Mouse (Mus musculus): Measurements from ENCODE around the gene Rdh5. TPM values are rescaled to one million over a fixed set of nuclear protein-coding genes. Genes with fewer than 3 reads are reported as not detected.

The Rdh5 gene
- polyA plus RNA-seq (2016; fragmentation: Nextera tagmentation; extraction: Ambion mirVana) = 8.2 and 9.0 TPM in 2 replicates

DNA sequence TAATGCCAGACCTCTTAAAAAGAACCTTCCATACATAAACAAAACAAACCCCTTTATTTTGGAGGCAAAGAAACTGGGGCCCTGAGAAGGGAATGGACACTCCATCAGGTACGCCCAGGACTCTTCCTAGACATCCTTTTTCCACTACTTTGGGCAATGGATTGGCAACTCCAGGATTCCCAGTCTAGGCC lies at the start of gene Rdh5:
Gene Rdh5, minus strand, starts transcription at position 67 of the 191 bp plus-strand sequence.
- peak within 1 kb of the TSS; percentile 84 for H3K9ac ChIP-seq
- H3K4me2 ChIP-seq = peak within 1 kb of the TSS; percentile 84
- 13% methylated on average over 1 of the region's 1 CpGs for WGBS (ENCODE audit: insufficient replicate concordance)
- peaks cover 44% of the 10 kb centered on the region for H3K4me1 ChIP-seq
- peaks cover 13% of the 10 kb centered on the region; the same call in 1 of the 2 replicates for H3K27me3 ChIP-seq (replicated peaks)
- H3K4me3 ChIP-seq = peak within 1 kb of the TSS; percentile 94
- H3K27ac ChIP-seq = peak within 1 kb of the TSS; percentile 85
- no peak for ATAC-seq
- no peaks in the 10 kb centered on the region for H3K9me3 ChIP-seq (replicated peaks)
- peaks cover 12% of the 10 kb centered on the region for H3K36me3 ChIP-seq

DNA sequence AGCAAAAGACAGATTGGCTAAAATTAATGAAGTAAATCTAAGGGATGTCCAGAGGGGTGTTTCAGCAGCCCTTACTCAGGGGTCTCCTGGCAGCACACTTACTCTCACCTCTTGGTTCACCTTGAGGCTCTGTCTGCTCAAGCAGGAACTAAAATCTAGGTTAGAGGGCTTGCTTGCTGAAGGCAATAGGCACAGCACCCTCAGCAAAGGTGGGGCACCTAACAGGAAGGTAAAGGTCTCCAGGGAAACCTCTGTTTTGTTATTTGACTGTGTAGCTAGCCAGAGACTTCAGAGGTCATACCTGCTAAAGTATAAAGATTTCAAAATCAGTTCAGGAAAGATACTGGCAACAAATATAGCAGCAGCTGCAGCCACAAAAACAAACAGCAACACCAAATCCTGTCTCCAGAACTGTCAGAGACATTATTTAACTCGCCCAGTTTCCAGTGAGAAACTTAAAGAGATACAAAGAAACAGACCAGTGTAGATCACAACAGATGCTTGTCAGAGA lies 48.1 kb upstream of the Rdh5 start:
- H3K4me2 ChIP-seq = no peak overlapping the region
- no peaks in the 10 kb centered on the region for H3K9me3 ChIP-seq (replicated peaks)
- H3K4me1 ChIP-seq = no peaks in the 10 kb centered on the region
- no peak overlapping the region for H3K27ac ChIP-seq
- ATAC-seq = no peak
- H3K36me3 ChIP-seq = no peaks in the 10 kb centered on the region
- no peak overlapping the region for H3K9ac ChIP-seq
- 23% methylated on average over 1 of the region's 1 CpGs for WGBS (ENCODE audit: insufficient replicate concordance)
- H3K4me3 ChIP-seq = no peak overlapping the region
- H3K27me3 ChIP-seq (replicated peaks) = peaks cover 21% of the 10 kb centered on the region

DNA sequence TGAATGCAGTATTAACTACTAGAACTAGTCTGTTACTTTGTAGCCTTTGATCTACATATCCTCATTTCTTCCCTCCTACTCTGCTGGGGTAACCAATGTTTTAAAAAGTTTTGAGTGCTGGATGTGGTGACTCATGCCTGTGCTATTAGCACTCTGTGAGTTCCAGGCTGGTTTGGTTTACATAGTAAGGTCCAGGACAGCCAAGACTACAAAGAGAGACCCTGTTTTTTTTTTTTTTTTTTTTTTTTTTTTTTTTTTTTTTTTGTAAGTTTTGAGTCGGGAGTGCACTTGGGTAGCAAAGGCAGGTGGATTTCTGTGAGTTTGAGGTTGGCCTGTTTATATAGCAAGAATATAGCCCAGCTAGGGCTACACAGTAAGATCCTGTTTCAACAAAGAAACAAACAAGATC lies 45.7 kb upstream of the Rdh5 start:
- peaks cover 21% of the 10 kb centered on the region for H3K27me3 ChIP-seq (replicated peaks)
- no peaks in the 10 kb centered on the region for H3K9me3 ChIP-seq (replicated peaks)
- no peaks in the 10 kb centered on the region for H3K36me3 ChIP-seq
- ATAC-seq = no peak
- no peaks in the 10 kb centered on the region for H3K4me1 ChIP-seq
- 32% methylated on average over 1 of the region's 1 CpGs for WGBS (ENCODE audit: insufficient replicate concordance)
- no peak overlapping the region for H3K4me2 ChIP-seq
- no peak overlapping the region for H3K27ac ChIP-seq
- no peak overlapping the region for H3K4me3 ChIP-seq
- H3K9ac ChIP-seq = no peak overlapping the region

DNA sequence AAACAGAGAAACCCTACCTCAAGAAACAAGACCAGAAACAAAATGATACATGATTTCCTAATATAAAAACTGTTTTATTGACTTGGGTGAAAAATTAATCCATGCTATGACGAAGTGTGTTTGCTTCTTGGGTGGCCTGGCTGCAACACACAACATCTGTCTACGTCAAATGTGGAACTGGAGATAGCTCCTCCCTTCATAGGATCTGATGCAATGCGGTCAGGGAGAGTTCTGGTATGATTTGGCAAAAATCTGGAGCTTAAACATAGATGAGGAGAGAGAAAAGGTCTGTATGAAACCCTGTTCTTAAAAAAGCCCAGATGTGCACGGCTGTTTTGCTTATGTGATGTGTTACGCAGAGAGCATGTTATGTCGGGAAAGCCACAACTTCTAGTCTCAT lies 43.2 kb upstream of the Rdh5 start:
- Histone ChIP-seq H3K27me3 (replicated peaks) (peaks cover 25% of the 10 kb centered on the region), H3K4me1 (no peaks in the 10 kb centered on the region), H3K4me3 (no peak overlapping the region), H3K27ac (no peak overlapping the region), H3K9me3 (replicated peaks) (no peaks in the 10 kb centered on the region), H3K36me3 (no peaks in the 10 kb centered on the region), H3K9ac (no peak overlapping the region), H3K4me2 (no peak overlapping the region)
- ATAC-seq = no peak
- 61% methylated on average over 6 of the region's 6 CpGs for whole genome bisulfite sequencing (ENCODE audit: insufficient replicate concordance)

DNA sequence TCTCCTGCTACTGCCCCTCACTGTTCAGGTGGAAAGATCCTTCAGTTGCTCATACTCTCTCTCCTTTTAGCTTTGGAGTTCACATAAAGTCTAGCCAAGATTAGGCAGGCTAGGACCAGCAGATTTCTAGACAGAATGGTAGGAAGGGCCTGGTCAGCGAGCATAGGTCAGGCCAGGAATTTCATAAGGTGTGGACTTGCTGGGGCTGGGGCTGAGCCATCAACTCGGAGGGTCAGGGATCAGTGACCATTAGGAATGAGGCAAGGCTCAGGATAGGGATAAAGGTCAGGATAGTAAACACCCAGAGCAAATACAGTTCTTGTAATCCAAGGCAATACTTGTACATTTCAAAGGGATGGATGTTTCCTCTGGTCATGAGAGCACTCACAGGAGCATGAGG lies 42.3 kb upstream of the Rdh5 start:
- Histone ChIP-seq H3K9me3 (replicated peaks) (no peaks in the 10 kb centered on the region), H3K27me3 (replicated peaks) (peaks cover 24% of the 10 kb centered on the region), H3K4me3 (no peak overlapping the region), H3K9ac (no peak overlapping the region), H3K4me2 (no peak overlapping the region), H3K27ac (no peak overlapping the region), H3K4me1 (no peaks in the 10 kb centered on the region), H3K36me3 (no peaks in the 10 kb centered on the region)
- 43% methylated on average over 2 of the region's 2 CpGs for whole genome bisulfite sequencing (ENCODE audit: insufficient replicate concordance)
- ATAC-seq = peak; percentile 80

DNA sequence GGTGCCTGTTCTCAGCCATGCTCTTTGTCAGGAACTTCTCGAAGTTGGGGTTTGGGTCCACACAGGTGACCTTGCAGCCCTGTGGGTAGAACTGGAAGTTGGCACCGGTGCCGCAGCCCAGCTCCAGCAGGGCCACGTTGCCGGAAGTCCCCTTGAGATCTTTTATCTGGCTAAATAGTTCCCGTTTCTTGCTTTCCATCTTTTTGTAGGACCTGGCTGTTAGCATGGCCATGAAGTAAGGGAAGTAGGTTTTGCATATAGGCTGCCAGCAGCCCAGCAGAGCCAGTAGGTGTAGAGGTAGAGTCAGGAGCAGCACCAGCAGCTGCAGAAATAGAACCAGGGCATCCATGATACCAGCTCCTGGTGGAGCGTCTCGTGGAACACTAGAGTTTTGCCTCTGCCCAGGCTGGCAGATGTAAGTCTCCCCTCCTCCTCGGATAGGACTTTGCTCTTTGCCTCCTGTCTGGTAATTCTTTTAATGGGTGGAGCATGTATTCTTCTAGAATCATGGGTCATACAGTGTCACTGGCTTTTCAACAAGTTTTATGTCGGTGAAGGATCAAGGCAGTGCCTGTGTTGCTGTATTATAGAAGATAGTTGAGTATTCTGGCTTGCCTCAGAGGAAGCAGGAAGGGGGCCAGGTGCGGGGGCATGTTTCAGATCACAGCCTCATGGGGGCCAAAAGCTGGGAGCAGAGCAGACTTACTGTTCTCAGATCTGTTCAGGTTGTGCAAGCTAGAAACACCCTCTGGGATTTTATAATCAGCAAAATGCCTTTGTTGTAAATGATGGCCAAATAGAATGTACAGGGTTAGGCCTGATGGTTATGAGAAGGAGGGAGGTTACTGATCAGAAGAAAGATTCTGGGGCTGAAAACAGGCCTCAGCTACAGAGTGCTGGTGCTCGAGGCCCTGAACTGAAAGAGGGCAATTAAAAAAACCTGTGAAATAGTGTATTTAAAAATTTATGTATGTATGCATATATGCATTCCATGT lies 38.2 kb upstream of the Rdh5 start, which contains the start of gene Mettl7b:
Gene Mettl7b, minus strand, starts transcription at position 399 of the 995 bp plus-strand sequence.
- no peak within 1 kb of the TSS for H3K4me2 ChIP-seq
- no peak within 1 kb of the TSS for H3K9ac ChIP-seq
- no peaks in the 10 kb centered on the region for H3K9me3 ChIP-seq (replicated peaks)
- H3K27me3 ChIP-seq (replicated peaks) = peaks cover 35% of the 10 kb centered on the region
- no peaks in the 10 kb centered on the region for H3K4me1 ChIP-seq
- H3K27ac ChIP-seq = no peak within 1 kb of the TSS
- ATAC-seq = no peak
- 56% methylated on average over 12 of the region's 12 CpGs for WGBS (ENCODE audit: insufficient replicate concordance)
- no peaks in the 10 kb centered on the region for H3K36me3 ChIP-seq
- H3K4me3 ChIP-seq = no peak within 1 kb of the TSS

DNA sequence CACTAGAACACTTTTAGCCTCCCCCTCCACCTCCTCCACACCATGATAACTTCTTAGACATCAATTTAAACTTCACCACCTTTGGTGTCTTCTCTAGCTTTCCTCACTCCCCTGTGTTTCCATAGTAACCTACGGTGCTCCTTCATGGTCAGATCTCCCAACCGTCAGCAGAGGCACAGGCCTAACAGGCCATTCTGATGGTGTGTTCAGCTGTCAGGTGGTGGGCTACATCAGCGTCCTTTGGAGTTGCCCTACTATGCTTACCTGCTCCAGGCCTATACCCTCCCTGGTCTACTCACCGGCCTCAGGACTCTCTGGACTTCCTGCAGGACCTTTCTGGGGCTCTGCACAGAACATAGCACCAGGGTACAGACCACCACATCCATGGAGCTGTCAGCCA lies 37.5 kb upstream of the Rdh5 start:
- Histone ChIP-seq H3K4me3 (no peak overlapping the region), H3K9ac (no peak overlapping the region), H3K4me2 (no peak overlapping the region), H3K36me3 (no peaks in the 10 kb centered on the region), H3K27me3 (replicated peaks) (peaks cover 39% of the 10 kb centered on the region), H3K4me1 (no peaks in the 10 kb centered on the region), H3K27ac (no peak overlapping the region), H3K9me3 (replicated peaks) (no peaks in the 10 kb centered on the region)
- ATAC-seq = peak; percentile 28; the same call in 1 of the 2 replicates
- WGBS (ENCODE audit: insufficient replicate concordance) = 63% methylated on average over 4 of the region's 4 CpGs

DNA sequence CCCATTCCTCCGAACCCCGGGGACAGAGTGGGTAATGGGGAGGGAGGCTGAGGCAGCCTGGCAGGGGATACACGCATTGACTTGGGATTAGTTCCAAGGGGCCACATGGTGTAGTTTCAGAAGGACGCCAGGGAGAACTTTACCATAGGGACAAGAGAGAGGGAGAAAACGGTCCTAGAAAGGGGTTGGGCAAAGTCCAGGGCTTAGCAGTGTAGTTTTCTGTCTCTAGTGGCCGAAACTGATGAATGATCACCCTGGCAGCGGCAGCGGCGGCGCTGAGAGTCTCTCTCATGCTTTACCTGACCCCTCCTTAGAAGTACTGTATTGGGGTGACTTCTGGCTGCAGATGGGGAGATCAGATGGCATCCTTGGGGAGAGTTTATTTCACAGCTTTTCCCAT lies 35.7 kb upstream of the Rdh5 start:
- Histone ChIP-seq H3K4me3 (no peak overlapping the region), H3K4me2 (no peak overlapping the region), H3K27ac (no peak overlapping the region), H3K4me1 (no peaks in the 10 kb centered on the region), H3K36me3 (no peaks in the 10 kb centered on the region), H3K27me3 (replicated peaks) (peaks cover 42% of the 10 kb centered on the region), H3K9ac (no peak overlapping the region), H3K9me3 (replicated peaks) (no peaks in the 10 kb centered on the region)
- WGBS (ENCODE audit: insufficient replicate concordance) = 64% methylated on average over 10 of the region's 10 CpGs
- no peak for ATAC-seq

DNA sequence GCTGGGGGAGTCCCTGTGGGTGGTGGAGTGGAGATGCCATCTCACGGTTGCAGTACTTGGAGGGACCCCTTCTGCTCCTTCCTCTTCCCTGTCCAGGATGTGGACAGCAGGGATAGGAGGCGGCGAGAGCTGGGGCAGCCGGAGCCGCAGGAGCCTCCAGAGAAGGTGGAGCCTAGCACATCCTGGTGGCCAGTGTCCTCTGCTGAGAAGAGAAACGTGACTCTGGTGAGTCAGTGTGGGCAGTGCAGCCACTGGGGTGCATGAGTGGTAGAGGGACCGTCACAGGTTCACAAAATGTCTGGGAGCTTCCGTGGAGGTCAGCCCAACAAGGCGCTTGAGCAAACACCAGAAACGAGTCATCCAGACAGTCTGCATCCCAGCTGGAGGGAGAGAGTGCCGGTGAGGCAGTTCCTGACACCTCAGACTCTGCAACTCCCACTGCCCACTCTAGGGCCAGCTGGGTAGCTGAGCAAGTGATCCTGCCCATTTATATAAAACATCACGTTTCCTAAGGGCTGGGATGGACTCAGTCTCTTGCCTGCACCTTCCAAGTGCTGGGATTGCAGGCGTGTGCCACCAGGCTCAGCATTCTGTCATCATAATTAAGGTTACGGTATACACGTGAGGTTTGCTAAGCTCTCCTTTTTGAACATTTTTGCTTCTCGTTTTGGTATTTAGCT lies 27.7 kb upstream of the Rdh5 start:
- WGBS (ENCODE audit: insufficient replicate concordance) = 46% methylated on average over 16 of the region's 16 CpGs
- no peaks in the 10 kb centered on the region for H3K4me1 ChIP-seq
- no peak for ATAC-seq
- H3K27me3 ChIP-seq (replicated peaks) = peaks cover 25% of the 10 kb centered on the region
- H3K4me3 ChIP-seq = no peak overlapping the region
- no peak overlapping the region for H3K4me2 ChIP-seq
- no peak overlapping the region for H3K9ac ChIP-seq
- H3K27ac ChIP-seq = no peak overlapping the region
- H3K36me3 ChIP-seq = no peaks in the 10 kb centered on the region
- 0 out of 2 replicates have a peak, but pooled peaks cover 3% of the 10 kb centered on the region for H3K9me3 ChIP-seq (replicated peaks)

DNA sequence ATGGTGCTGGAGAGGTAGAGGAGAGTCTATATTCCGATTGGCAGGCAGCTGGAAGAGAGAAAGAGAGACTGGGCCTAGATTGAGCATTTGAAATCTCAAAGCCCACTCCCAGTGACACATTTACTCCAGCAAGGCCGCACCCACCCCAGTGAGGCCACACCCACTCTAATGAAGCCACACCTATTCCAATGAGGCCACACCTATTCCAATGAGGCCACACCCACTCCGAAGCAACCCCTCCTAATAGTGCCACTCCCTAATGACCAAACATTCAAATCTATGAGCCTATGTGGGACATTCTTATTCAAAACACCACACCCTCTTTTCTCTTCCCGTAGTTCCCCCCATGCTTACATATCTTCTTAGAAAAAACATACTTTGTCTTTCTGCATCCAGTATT lies 24.8 kb upstream of the Rdh5 start:
- no peaks in the 10 kb centered on the region for H3K4me1 ChIP-seq
- H3K9ac ChIP-seq = no peak overlapping the region
- H3K4me3 ChIP-seq = no peak overlapping the region
- H3K27ac ChIP-seq = no peak overlapping the region
- WGBS (ENCODE audit: insufficient replicate concordance) = 71% methylated on average over 4 of the region's 4 CpGs
- H3K27me3 ChIP-seq (replicated peaks) = peaks cover 39% of the 10 kb centered on the region
- H3K36me3 ChIP-seq = no peaks in the 10 kb centered on the region
- no peak for ATAC-seq
- 0 out of 2 replicates have a peak, but pooled peaks cover 3% of the 10 kb centered on the region for H3K9me3 ChIP-seq (replicated peaks)
- no peak overlapping the region for H3K4me2 ChIP-seq

DNA sequence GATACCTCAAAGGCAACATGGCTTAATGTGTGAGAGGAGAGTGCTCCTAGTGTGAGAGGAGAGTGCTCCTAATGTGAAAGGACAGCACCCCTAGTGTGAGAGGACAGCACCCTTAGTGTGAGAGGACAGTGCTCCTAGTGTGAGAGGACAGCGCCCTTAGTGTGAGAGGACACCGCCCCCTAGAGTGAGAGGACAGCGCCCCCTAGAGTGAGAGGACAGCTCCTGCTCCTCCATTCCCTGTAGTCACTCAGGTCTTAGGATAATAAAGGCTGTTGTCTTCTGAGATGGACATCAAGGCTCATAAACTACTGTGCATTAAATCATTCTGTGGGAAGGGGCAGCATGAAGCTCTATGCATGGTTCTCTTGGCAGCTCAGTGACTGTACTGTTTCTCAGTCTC lies 23.0 kb upstream of the Rdh5 start:
- Histone ChIP-seq H3K9ac (no peak overlapping the region), H3K36me3 (no peaks in the 10 kb centered on the region), H3K4me2 (no peak overlapping the region), H3K27me3 (replicated peaks) (peaks cover 45% of the 10 kb centered on the region), H3K4me1 (no peaks in the 10 kb centered on the region), H3K4me3 (no peak overlapping the region), H3K27ac (no peak overlapping the region), H3K9me3 (replicated peaks) (0 out of 2 replicates have a peak, but pooled peaks cover 3% of the 10 kb centered on the region)
- peak; percentile 34; the same call in 1 of the 2 replicates for ATAC-seq
- WGBS (ENCODE audit: insufficient replicate concordance) = 20% methylated on average over 3 of the region's 3 CpGs

DNA sequence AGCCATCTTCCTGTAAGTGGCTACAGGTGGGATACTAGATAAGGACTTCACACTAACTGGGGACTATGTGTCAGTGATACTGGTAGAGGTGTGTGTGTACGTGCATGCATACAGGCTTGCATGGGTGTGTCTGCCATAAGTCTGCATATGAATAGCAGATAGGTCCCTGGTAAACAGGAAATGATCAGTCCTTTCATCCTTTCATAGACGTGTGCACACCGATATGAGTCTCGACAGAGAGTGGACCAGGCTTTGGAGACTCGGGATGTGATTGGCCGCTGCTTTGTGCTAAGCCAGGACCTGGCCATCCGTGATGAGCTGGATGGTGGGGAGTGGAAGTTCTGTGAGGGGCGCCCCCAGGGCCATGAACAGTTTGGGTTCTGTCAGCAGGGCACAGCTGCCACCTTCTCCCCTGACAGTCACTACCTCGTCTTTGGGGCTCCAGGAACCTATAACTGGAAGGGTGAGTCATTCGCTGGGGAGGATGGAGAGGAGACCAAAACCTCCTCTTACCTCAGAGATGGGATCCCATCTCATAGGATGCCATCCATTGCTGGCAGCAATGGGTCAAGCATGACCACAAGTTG lies 17.9 kb upstream of the Rdh5 start:
- no peak overlapping the region for H3K4me3 ChIP-seq
- no peaks in the 10 kb centered on the region for H3K9me3 ChIP-seq (replicated peaks)
- no peaks in the 10 kb centered on the region for H3K36me3 ChIP-seq
- no peaks in the 10 kb centered on the region for H3K4me1 ChIP-seq
- ATAC-seq = no peak
- peaks cover 52% of the 10 kb centered on the region for H3K27me3 ChIP-seq (replicated peaks)
- H3K4me2 ChIP-seq = no peak overlapping the region
- WGBS (ENCODE audit: insufficient replicate concordance) = 61% methylated on average over 10 of the region's 10 CpGs
- no peak overlapping the region for H3K27ac ChIP-seq
- H3K9ac ChIP-seq = no peak overlapping the region

All from liver, embryonic 12.5 days (tissue).